Mouse (Mus musculus) stomach, postnatal 0 days (tissue): ENCODE measurements around the gene Hoxa10. TPM values are rescaled to one million over a fixed set of nuclear protein-coding genes. Genes with fewer than 3 reads are reported as not detected.

Experiments
- ATAC-seq: fragments of 200-750 bp; cut with Nextera tagmentation; 2 replicates; pipeline ENCODE4 v1.8.0; 2017; ENCODE audit not compliant: low FRiP score, low TSS enrichment
- DNase-seq: peaks from one replicate; pipeline ENCODE4 v3.0.0-alpha.2; 2016; ENCODE audit warnings: low spot score
- H3K27ac ChIP-seq: fragments of 300-500 bp; sonication (generic); replicated peaks from 2 replicates; pipeline ENCODE4 v1.5.1; 2014; ENCODE audit warnings: mild to moderate bottlenecking, control low read depth
- H3K27me3 ChIP-seq: fragments of 300-500 bp; sonication (generic); 2 replicates; pipeline ENCODE4 v1.6.1; 2014; ENCODE audit warnings: low read length; ENCODE audit not compliant: control insufficient read depth, insufficient read depth
- H3K36me3 ChIP-seq: fragments of 300-500 bp; sonication (generic); 2 replicates; pipeline ENCODE4 v1.6.1; 2014; ENCODE audit warnings: low read length, mixed read lengths; ENCODE audit not compliant: control insufficient read depth, insufficient read depth
- H3K4me1 ChIP-seq: fragments of 300-500 bp; sonication (generic); replicated peaks from 2 replicates; pipeline ENCODE4 v1.6.1; 2014; ENCODE audit warnings: antibody characterized with exemption; ENCODE audit not compliant: control insufficient read depth, insufficient read depth
- H3K4me2 ChIP-seq: fragments of 300-500 bp; sonication (generic); replicated peaks from 2 replicates; pipeline ENCODE4 v1.6.1; 2014; ENCODE audit warnings: low read depth, mild to moderate bottlenecking, control low read depth, moderate library complexity
- H3K4me3 ChIP-seq: fragments of 300-500 bp; sonication (generic); 2 replicates; pipeline ENCODE4 v1.5.1; 2014; ENCODE audit warnings: low read depth, low read length, control low read depth
- H3K9ac ChIP-seq: fragments of 300-500 bp; sonication (generic); 2 replicates; pipeline ENCODE4 v1.6.1; 2014; ENCODE audit warnings: mild to moderate bottlenecking, low read length, control low read depth, mixed read lengths
- H3K9me3 ChIP-seq: fragments of 300-500 bp; sonication (generic); 2 replicates; pipeline ENCODE4 v1.6.1; 2016; ENCODE audit warnings: low read length; ENCODE audit not compliant: control insufficient read depth
- CTCF ChIP-seq: IDR thresholded peaks from 2 replicates; pipeline ENCODE4 v1.5.1; 2016; ENCODE audit warnings: antibody characterized with exemption, low read depth, mild to moderate bottlenecking, moderate library complexity
- EP300 ChIP-seq: optimal IDR thresholded peaks from 2 replicates; pipeline ENCODE3; 2016; ENCODE audit warnings: antibody characterized with exemption
- WGBS: fragments of 180-500 bp; shearing (Covaris S2); extraction: QIAGEN DNeasy Blood & Tissue Kit; methylation state at CpG from one replicate; pipeline ENCODE4 v1.1.7; 2014; 5-methylcytosine and 5-hydroxymethylcytosine counted together
- polyA plus RNA-seq: library from polyadenylated mRNA; unstranded; fragments of >200 nt; fragmentation: Nextera tagmentation; extraction: Ambion mirVana; gene quantifications from 2 replicates; pipeline ENCODE4 v1.2.1, GENCODE M21; 2015

The Hoxa10 gene
- polyA plus RNA-seq, 1 experiment from 2014 or later = not detected

GRCm38 (mm10) chr6:52231885-52232567 lies 8.6 kb downstream of the Hoxa10 start:
- H3K4me1 ChIP-seq = no peaks in the 10 kb centered on the region
- no peak overlapping the region for H3K27ac ChIP-seq
- no peak for TF ChIP-seq CTCF
- no peak overlapping the region for H3K4me2 ChIP-seq
- ATAC-seq (no peak), DNase-seq (no peak)
- H3K36me3 ChIP-seq = no peaks in the 10 kb centered on the region
- H3K9me3 ChIP-seq = no peaks in the 10 kb centered on the region
- no peak overlapping the region for H3K4me3 ChIP-seq
- 3% methylated on average over 18 of the region's 18 CpGs for WGBS
- H3K27me3 ChIP-seq = peaks cover 46% of the 10 kb centered on the region
- H3K9ac ChIP-seq = no peak overlapping the region

- Histone ChIP-seq H3K36me3 (no peaks in the 10 kb centered on the region), H3K9me3 (no peaks in the 10 kb centered on the region), H3K9ac (no peak within 1 kb of the TSS), H3K27ac (no peak within 1 kb of the TSS), H3K4me3 (no peak within 1 kb of the TSS), H3K27me3 (peaks cover 50% of the 10 kb centered on the region), H3K4me1 (no peaks in the 10 kb centered on the region), H3K4me2 (no peak within 1 kb of the TSS)
- 4% methylated on average over 28 of the region's 36 CpGs for WGBS
- ATAC-seq = no peak
- no peak for DNase-seq
- TF ChIP-seq EP300 (no peak), CTCF (no peak)
These were observed 10.0 kb downstream of the Hoxa10 start, which contains the start of gene Hoxa9 for GRCm38 (mm10) chr6:52230516-52231165. Gene Hoxa9, minus strand, starts transcription at chr6:52231089.

- no peaks in the 10 kb centered on the region for H3K4me1 ChIP-seq
- no peak overlapping the region for H3K27ac ChIP-seq
- TF ChIP-seq CTCF (no peak), EP300 (no peak)
- DNase-seq (no peak), ATAC-seq (no peak)
- no peaks in the 10 kb centered on the region for H3K9me3 ChIP-seq
- no peak overlapping the region for H3K4me3 ChIP-seq
- peaks cover 49% of the 10 kb centered on the region for H3K27me3 ChIP-seq
- no peaks in the 10 kb centered on the region for H3K36me3 ChIP-seq
- WGBS = 4% methylated on average over 42 of the region's 44 CpGs
- H3K9ac ChIP-seq = no peak overlapping the region
- H3K4me2 ChIP-seq = no peak overlapping the region
These were observed 10.9 kb downstream of the Hoxa10 start for GRCm38 (mm10) chr6:52229558-52230416.

- DNase-seq = no peak
- TF ChIP-seq EP300 (no peak), CTCF (no peak)
- Histone ChIP-seq H3K4me3 (no peak overlapping the region), H3K4me1 (no peaks in the 10 kb centered on the region), H3K9me3 (no peaks in the 10 kb centered on the region), H3K27me3 (peaks cover 41% of the 10 kb centered on the region), H3K4me2 (no peak overlapping the region), H3K9ac (no peak overlapping the region), H3K27ac (no peak overlapping the region), H3K36me3 (no peaks in the 10 kb centered on the region)
- WGBS = 5% methylated on average over 38 of the region's 38 CpGs
- ATAC-seq = no peak
These were observed 11.9 kb downstream of the Hoxa10 start for GRCm38 (mm10) chr6:52228475-52229465.

- Histone ChIP-seq H3K4me2 (no peak overlapping the region), H3K27ac (no peak overlapping the region), H3K9ac (no peak overlapping the region), H3K36me3 (no peaks in the 10 kb centered on the region), H3K4me3 (no peak overlapping the region), H3K27me3 (peaks cover 37% of the 10 kb centered on the region), H3K4me1 (no peaks in the 10 kb centered on the region), H3K9me3 (no peaks in the 10 kb centered on the region)
- no peak for ATAC-seq
- 7% methylated on average over 11 of the region's 11 CpGs for WGBS
- DNase-seq = no peak
- TF ChIP-seq CTCF (no peak), EP300 (no peak)
These were observed 13.0 kb downstream of the Hoxa10 start for GRCm38 (mm10) chr6:52227470-52228222.
